Mouse (Mus musculus): ENCODE results near the gene Adipor2. TPM values are rescaled to one million over a fixed set of nuclear protein-coding genes. Genes with fewer than 3 reads are reported as not detected.
A peak's percentile ranks its signal among the peaks of the same experiment; 100 is the strongest.

The Adipor2 gene
- polyA plus RNA-seq, 1 experiment from 2014 or later: 27.9 TPM

GRCm38 (mm10) chr6:119404854-119405253 lies 12.7 kb downstream of the Adipor2 start:
- H3K4me3 ChIP-seq (replicated peaks): no peak overlapping the region
- no peak overlapping the region for H3K9ac ChIP-seq (replicated peaks)
- H3K4me1 ChIP-seq (replicated peaks): 0 out of 2 replicates have a peak, but pooled peaks cover 5% of the 10 kb centered on the region
- H3K9me3 ChIP-seq: no peaks in the 10 kb centered on the region
- no peak overlapping the region for H3K27ac ChIP-seq
- H3K4me2 ChIP-seq: no peak overlapping the region
- no peak for ATAC-seq (ENCODE audit: insufficient number of reproducible peaks, insufficient read depth, low FRiP score, low TSS enrichment, low read depth)
- no peaks in the 10 kb centered on the region for H3K27me3 ChIP-seq
- WGBS: 85% methylated on average over 4 of the region's 4 CpGs
- H3K36me3 ChIP-seq: no peaks in the 10 kb centered on the region

GRCm38 (mm10) chr6:119402976-119403375 lies 14.5 kb downstream of the Adipor2 start:
- no peak for ATAC-seq (ENCODE audit: insufficient number of reproducible peaks, insufficient read depth, low FRiP score, low TSS enrichment, low read depth)
- no peaks in the 10 kb centered on the region for H3K36me3 ChIP-seq
- H3K9me3 ChIP-seq: no peaks in the 10 kb centered on the region
- H3K4me3 ChIP-seq (replicated peaks): no peak overlapping the region
- H3K4me2 ChIP-seq: no peak overlapping the region
- no peaks in the 10 kb centered on the region for H3K27me3 ChIP-seq
- no peak overlapping the region for H3K27ac ChIP-seq
- no peak overlapping the region for H3K9ac ChIP-seq (replicated peaks)
- 0 out of 2 replicates have a peak, but pooled peaks cover 4% of the 10 kb centered on the region for H3K4me1 ChIP-seq (replicated peaks)
- 90% methylated on average over 3 of the region's 3 CpGs for WGBS

- H3K4me2 ChIP-seq: no peak overlapping the region
- no peak for ATAC-seq (ENCODE audit: insufficient number of reproducible peaks, insufficient read depth, low FRiP score, low TSS enrichment, low read depth)
- no peak overlapping the region for H3K4me3 ChIP-seq (replicated peaks)
- no peak overlapping the region for H3K9ac ChIP-seq (replicated peaks)
- no peaks in the 10 kb centered on the region for H3K9me3 ChIP-seq
- no peak overlapping the region for H3K27ac ChIP-seq
- H3K36me3 ChIP-seq: no peaks in the 10 kb centered on the region
- no peaks in the 10 kb centered on the region for H3K27me3 ChIP-seq
- WGBS: 92% methylated on average over 8 of the region's 8 CpGs
- no peaks in the 10 kb centered on the region for H3K4me1 ChIP-seq (replicated peaks)
These were observed 15.8 kb downstream of the Adipor2 start for GRCm38 (mm10) chr6:119401545-119402304.

- Histone ChIP-seq H3K4me1 (replicated peaks) (no peaks in the 10 kb centered on the region), H3K9ac (replicated peaks) (no peak overlapping the region), H3K4me3 (replicated peaks) (no peak overlapping the region), H3K4me2 (no peak overlapping the region), H3K27ac (no peak overlapping the region), H3K36me3 (no peaks in the 10 kb centered on the region), H3K27me3 (no peaks in the 10 kb centered on the region), H3K9me3 (no peaks in the 10 kb centered on the region)
- ATAC-seq (ENCODE audit: insufficient number of reproducible peaks, insufficient read depth, low FRiP score, low TSS enrichment, low read depth): no peak
- WGBS: 81% methylated on average over 3 of the region's 3 CpGs
These were observed 16.9 kb downstream of the Adipor2 start for GRCm38 (mm10) chr6:119400649-119401048.

DNA sequence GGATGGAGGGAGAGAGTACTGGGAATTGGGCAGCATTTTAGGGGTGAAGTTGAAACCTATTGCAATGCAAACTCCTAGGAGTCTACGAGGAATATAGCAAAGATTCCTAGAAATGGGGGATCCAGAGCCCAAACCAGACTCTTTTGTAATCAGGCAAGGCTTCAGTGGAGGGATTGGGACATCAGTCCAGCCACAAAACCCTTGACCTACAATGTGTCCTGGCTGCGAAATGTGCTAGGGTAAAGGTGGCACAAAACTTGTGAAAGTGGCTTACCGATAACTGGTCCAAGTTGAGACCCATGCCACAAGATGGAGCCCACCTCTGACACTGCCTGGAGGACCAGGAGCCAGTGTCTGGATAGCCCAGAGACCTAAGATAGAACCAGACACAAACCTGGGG lies 18.1 kb downstream of the Adipor2 start:
- no peaks in the 10 kb centered on the region for H3K36me3 ChIP-seq
- H3K4me2 ChIP-seq: no peak overlapping the region
- H3K9me3 ChIP-seq: no peaks in the 10 kb centered on the region
- 98% methylated on average over 3 of the region's 3 CpGs for WGBS
- H3K4me3 ChIP-seq (replicated peaks): no peak overlapping the region
- ATAC-seq (ENCODE audit: insufficient number of reproducible peaks, insufficient read depth, low FRiP score, low TSS enrichment, low read depth): no peak
- no peaks in the 10 kb centered on the region for H3K27me3 ChIP-seq
- no peaks in the 10 kb centered on the region for H3K4me1 ChIP-seq (replicated peaks)
- H3K9ac ChIP-seq (replicated peaks): no peak overlapping the region
- H3K27ac ChIP-seq: no peak overlapping the region

DNA sequence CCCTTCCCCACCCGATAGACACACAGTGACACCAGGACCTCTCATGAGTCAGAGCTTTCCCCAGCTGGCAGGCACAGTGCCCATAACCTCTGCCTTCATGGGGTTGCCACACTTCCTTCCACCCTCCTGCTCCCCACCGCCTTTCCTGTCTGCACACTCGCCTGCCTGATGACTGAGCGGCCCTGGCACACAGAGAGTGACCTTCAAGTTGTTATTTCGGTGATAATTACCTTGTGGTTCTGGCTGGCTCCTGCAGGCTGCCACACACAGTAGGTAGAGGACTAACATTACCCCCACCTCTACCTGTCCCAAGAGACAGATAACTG lies 21.2 kb downstream of the Adipor2 start:
- H3K9ac ChIP-seq (replicated peaks): no peak overlapping the region
- H3K4me3 ChIP-seq (replicated peaks): no peak overlapping the region
- no peaks in the 10 kb centered on the region for H3K36me3 ChIP-seq
- no peaks in the 10 kb centered on the region for H3K27me3 ChIP-seq
- WGBS: 59% methylated on average over 5 of the region's 5 CpGs
- no peak for ATAC-seq (ENCODE audit: insufficient number of reproducible peaks, insufficient read depth, low FRiP score, low TSS enrichment, low read depth)
- H3K4me2 ChIP-seq: no peak overlapping the region
- no peaks in the 10 kb centered on the region for H3K4me1 ChIP-seq (replicated peaks)
- H3K27ac ChIP-seq: no peak overlapping the region
- no peaks in the 10 kb centered on the region for H3K9me3 ChIP-seq

GRCm38 (mm10) chr6:119395421-119396308 lies 21.8 kb downstream of the Adipor2 start:
- H3K9me3 ChIP-seq: no peaks in the 10 kb centered on the region
- no peak overlapping the region for H3K4me2 ChIP-seq
- H3K27ac ChIP-seq: no peak overlapping the region
- H3K9ac ChIP-seq (replicated peaks): no peak overlapping the region
- ATAC-seq (ENCODE audit: insufficient number of reproducible peaks, insufficient read depth, low FRiP score, low TSS enrichment, low read depth): no peak
- no peaks in the 10 kb centered on the region for H3K36me3 ChIP-seq
- WGBS: 79% methylated on average over 14 of the region's 14 CpGs
- no peak overlapping the region for H3K4me3 ChIP-seq (replicated peaks)
- no peaks in the 10 kb centered on the region for H3K27me3 ChIP-seq
- H3K4me1 ChIP-seq (replicated peaks): no peaks in the 10 kb centered on the region

DNA sequence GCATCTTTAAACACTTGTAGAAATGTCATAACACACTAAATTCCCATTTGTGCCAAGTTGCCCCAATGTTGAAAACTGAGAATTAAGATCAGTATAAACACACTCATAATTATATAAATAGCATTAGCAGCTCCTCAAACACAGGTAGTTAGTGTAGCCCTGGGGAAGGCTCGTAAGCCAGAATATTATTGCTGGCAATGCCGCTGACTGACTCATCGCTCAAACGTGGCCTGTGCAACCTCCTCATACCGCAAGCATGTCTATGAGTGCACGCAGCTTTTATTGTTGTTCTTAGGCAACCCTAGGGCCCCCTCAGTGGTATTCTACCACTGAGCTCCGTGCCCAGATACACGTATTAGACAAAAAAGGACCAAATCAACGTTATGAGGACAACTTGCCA lies 24.7 kb downstream of the Adipor2 start:
- ATAC-seq (ENCODE audit: insufficient number of reproducible peaks, insufficient read depth, low FRiP score, low TSS enrichment, low read depth): no peak
- H3K4me1 ChIP-seq (replicated peaks): 0 out of 2 replicates have a peak, but pooled peaks cover 3% of the 10 kb centered on the region
- WGBS: 77% methylated on average over 9 of the region's 9 CpGs
- H3K4me2 ChIP-seq: no peak overlapping the region
- no peak overlapping the region for H3K9ac ChIP-seq (replicated peaks)
- no peaks in the 10 kb centered on the region for H3K27me3 ChIP-seq
- H3K4me3 ChIP-seq (replicated peaks): no peak overlapping the region
- H3K27ac ChIP-seq: no peak overlapping the region
- no peaks in the 10 kb centered on the region for H3K36me3 ChIP-seq
- H3K9me3 ChIP-seq: no peaks in the 10 kb centered on the region

- H3K4me2 ChIP-seq: no peak overlapping the region
- no peak for ATAC-seq (ENCODE audit: insufficient number of reproducible peaks, insufficient read depth, low FRiP score, low TSS enrichment, low read depth)
- no peak overlapping the region for H3K4me3 ChIP-seq (replicated peaks)
- H3K27me3 ChIP-seq: no peaks in the 10 kb centered on the region
- no peaks in the 10 kb centered on the region for H3K36me3 ChIP-seq
- H3K27ac ChIP-seq: no peak overlapping the region
- H3K9me3 ChIP-seq: no peaks in the 10 kb centered on the region
- WGBS: 86% methylated on average over 4 of the region's 4 CpGs
- H3K9ac ChIP-seq (replicated peaks): no peak overlapping the region
- peaks cover 11% of the 10 kb centered on the region for H3K4me1 ChIP-seq (replicated peaks)
These were observed 26.8 kb downstream of the Adipor2 start for GRCm38 (mm10) chr6:119390728-119391127.

DNA sequence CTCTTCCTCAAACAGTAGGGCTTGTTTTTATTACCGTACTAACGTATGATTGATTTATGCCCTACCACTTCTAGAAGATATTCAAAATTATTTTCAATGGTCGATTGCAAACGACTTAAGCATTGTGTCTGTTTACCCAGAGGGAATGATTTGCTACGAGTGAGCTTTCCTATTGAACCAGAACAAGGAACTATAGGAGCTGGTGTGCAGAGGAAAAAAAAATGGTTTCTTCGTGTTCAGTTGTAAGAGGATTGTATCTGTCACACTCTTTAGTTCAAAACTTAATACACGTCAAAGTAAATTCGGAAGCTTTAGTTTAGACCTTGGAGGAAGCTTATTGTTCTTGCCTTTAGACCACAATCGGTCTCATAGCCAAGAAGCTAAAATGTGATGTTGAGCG lies 28.4 kb downstream of the Adipor2 start:
- H3K27me3 ChIP-seq: no peaks in the 10 kb centered on the region
- H3K9ac ChIP-seq (replicated peaks): peak overlapping the region; percentile 54
- ATAC-seq (ENCODE audit: insufficient number of reproducible peaks, insufficient read depth, low FRiP score, low TSS enrichment, low read depth): no peak
- peaks cover 11% of the 10 kb centered on the region for H3K4me1 ChIP-seq (replicated peaks)
- peak overlapping the region; percentile 85 for H3K4me3 ChIP-seq (replicated peaks)
- peak overlapping the region; percentile 57 for H3K4me2 ChIP-seq
- no peaks in the 10 kb centered on the region for H3K9me3 ChIP-seq
- no peak overlapping the region for H3K27ac ChIP-seq
- WGBS: 31% methylated on average over 10 of the region's 10 CpGs
- H3K36me3 ChIP-seq: no peaks in the 10 kb centered on the region

DNA sequence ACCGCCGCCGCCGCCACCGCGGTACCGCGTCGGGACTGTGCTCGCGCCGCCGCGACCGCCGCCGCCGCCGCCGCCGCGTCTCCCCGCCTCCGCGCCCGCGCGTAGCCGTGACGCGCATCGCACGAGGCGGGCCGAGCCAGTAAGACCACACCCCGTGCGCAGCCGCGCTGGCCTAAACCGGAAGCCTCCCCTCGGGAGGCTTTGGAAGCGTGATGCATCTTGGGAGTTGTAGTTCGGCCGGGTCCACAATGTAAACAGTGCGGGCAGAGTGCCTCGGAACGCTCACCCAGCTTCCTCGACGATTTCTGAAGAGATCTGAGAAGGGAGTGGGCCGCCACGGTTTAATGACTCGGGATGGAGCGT lies 28.9 kb downstream of the Adipor2 start:
- 0% methylated on average over 49 of the region's 53 CpGs for WGBS
- Histone ChIP-seq H3K4me1 (replicated peaks) (peaks cover 11% of the 10 kb centered on the region), H3K4me3 (replicated peaks) (peak overlapping the region; percentile 85), H3K9ac (replicated peaks) (peak overlapping the region; percentile 81), H3K9me3 (no peaks in the 10 kb centered on the region), H3K27ac (peak overlapping the region; percentile 90), H3K36me3 (no peaks in the 10 kb centered on the region), H3K4me2 (peak overlapping the region; percentile 67), H3K27me3 (no peaks in the 10 kb centered on the region)
- peak; percentile 99 for ATAC-seq (ENCODE audit: insufficient number of reproducible peaks, insufficient read depth, low FRiP score, low TSS enrichment, low read depth)
